Mouse (Mus musculus): ENCODE measurements around the gene Ddx39b. TPM values are rescaled to one million over a fixed set of nuclear protein-coding genes. Genes with fewer than 3 reads are reported as not detected.

The Ddx39b gene
- polyA plus RNA-seq, 1 experiment from 2014 or later, result 726 TPM

- Histone ChIP-seq H3K4me1 (peaks cover 38% of the 10 kb centered on the region), H3K4me3 (no peak overlapping the region), H3K36me3 (replicated peaks) (peaks cover 11% of the 10 kb centered on the region), H3K27ac (replicated peaks) (no peak overlapping the region), H3K9me3 (no peaks in the 10 kb centered on the region), H3K27me3 (replicated peaks; ENCODE audit: low read depth, poor library complexity, severe bottlenecking) (no peaks in the 10 kb centered on the region)
- DNase-seq (ENCODE audit: low spot score), result no peak
- 84% methylated on average over 12 of the region's 12 CpGs for WGBS
Measured at GRCm38 (mm10) chr17:35237504-35237903, 4.0 kb upstream of the Ddx39b start.

GRCm38 (mm10) chr17:35239700-35240099 is 1.8 kb upstream of the Ddx39b start:
- DNase-seq (ENCODE audit: low spot score), result no peak
- Histone ChIP-seq H3K27ac (replicated peaks) (no peak overlapping the region), H3K27me3 (replicated peaks; ENCODE audit: low read depth, poor library complexity, severe bottlenecking) (no peaks in the 10 kb centered on the region), H3K9me3 (no peaks in the 10 kb centered on the region), H3K4me3 (no peak overlapping the region), H3K4me1 (peaks cover 44% of the 10 kb centered on the region), H3K36me3 (replicated peaks) (peaks cover 20% of the 10 kb centered on the region)
- 84% methylated on average over 5 of the region's 5 CpGs for WGBS

GRCm38 (mm10) chr17:35240384-35241304 is 902 bp upstream of the Ddx39b start:
- Histone ChIP-seq H3K36me3 (replicated peaks) (peaks cover 29% of the 10 kb centered on the region), H3K9me3 (no peaks in the 10 kb centered on the region), H3K4me1 (peaks cover 49% of the 10 kb centered on the region), H3K27ac (replicated peaks) (peak overlapping the region; percentile 100), H3K4me3 (peak overlapping the region; percentile 98), H3K27me3 (replicated peaks; ENCODE audit: low read depth, poor library complexity, severe bottlenecking) (no peaks in the 10 kb centered on the region)
- DNase-seq (ENCODE audit: low spot score), result no peak
- WGBS, result 35% methylated on average over 12 of the region's 12 CpGs

- H3K4me3 ChIP-seq, result peak overlapping the region; percentile 98
- no peaks in the 10 kb centered on the region for H3K9me3 ChIP-seq
- H3K36me3 ChIP-seq (replicated peaks), result peaks cover 45% of the 10 kb centered on the region
- under 1% methylated on average over 55 of the region's 55 CpGs for WGBS
- peak overlapping the region; percentile 100 for H3K27ac ChIP-seq (replicated peaks)
- H3K4me1 ChIP-seq, result peaks cover 43% of the 10 kb centered on the region
- peak; percentile 71 for DNase-seq (ENCODE audit: low spot score)
- no peaks in the 10 kb centered on the region for H3K27me3 ChIP-seq (replicated peaks; ENCODE audit: low read depth, poor library complexity, severe bottlenecking)
Measured at GRCm38 (mm10) chr17:35242015-35242941, 732 bp downstream of the Ddx39b start.

GRCm38 (mm10) chr17:35243086-35243485 is 1.5 kb downstream of the Ddx39b start:
- Histone ChIP-seq H3K4me3 (peak overlapping the region; percentile 98), H3K27ac (replicated peaks) (peak overlapping the region; percentile 100), H3K27me3 (replicated peaks; ENCODE audit: low read depth, poor library complexity, severe bottlenecking) (no peaks in the 10 kb centered on the region), H3K4me1 (peaks cover 44% of the 10 kb centered on the region), H3K36me3 (replicated peaks) (peaks cover 53% of the 10 kb centered on the region), H3K9me3 (no peaks in the 10 kb centered on the region)
- peak; percentile 63 for DNase-seq (ENCODE audit: low spot score)
- 16% methylated on average over 16 of the region's 16 CpGs for WGBS

- 88% methylated on average over 2 of the region's 2 CpGs for WGBS
- Histone ChIP-seq H3K4me1 (peaks cover 44% of the 10 kb centered on the region), H3K27ac (replicated peaks) (no peak overlapping the region), H3K9me3 (no peaks in the 10 kb centered on the region), H3K4me3 (peak overlapping the region; percentile 98), H3K27me3 (replicated peaks; ENCODE audit: low read depth, poor library complexity, severe bottlenecking) (no peaks in the 10 kb centered on the region), H3K36me3 (replicated peaks) (peaks cover 73% of the 10 kb centered on the region)
- DNase-seq (ENCODE audit: low spot score), result no peak
Measured at GRCm38 (mm10) chr17:35244999-35245398, 3.5 kb downstream of the Ddx39b start.

- Histone ChIP-seq H3K4me1 (peaks cover 34% of the 10 kb centered on the region), H3K27ac (replicated peaks) (no peak overlapping the region), H3K27me3 (replicated peaks; ENCODE audit: low read depth, poor library complexity, severe bottlenecking) (no peaks in the 10 kb centered on the region), H3K9me3 (no peaks in the 10 kb centered on the region), H3K36me3 (replicated peaks) (peaks cover 82% of the 10 kb centered on the region), H3K4me3 (peak overlapping the region; percentile 98)
- no peak for DNase-seq (ENCODE audit: low spot score)
- 91% methylated on average over 15 of the region's 15 CpGs for WGBS
Measured at GRCm38 (mm10) chr17:35245731-35246623, 4.4 kb downstream of the Ddx39b start.

GRCm38 (mm10) chr17:35247144-35247543 is 5.6 kb downstream of the Ddx39b start:
- Histone ChIP-seq H3K27me3 (replicated peaks; ENCODE audit: low read depth, poor library complexity, severe bottlenecking) (no peaks in the 10 kb centered on the region), H3K36me3 (replicated peaks) (peaks cover 93% of the 10 kb centered on the region), H3K9me3 (no peaks in the 10 kb centered on the region), H3K4me1 (peaks cover 33% of the 10 kb centered on the region), H3K4me3 (no peak overlapping the region), H3K27ac (replicated peaks) (no peak overlapping the region)
- no peak for DNase-seq (ENCODE audit: low spot score)
- WGBS, result 91% methylated on average over 7 of the region's 7 CpGs

- Histone ChIP-seq H3K36me3 (replicated peaks) (peaks cover 99% of the 10 kb centered on the region), H3K27ac (replicated peaks) (no peak overlapping the region), H3K4me3 (no peak overlapping the region), H3K27me3 (replicated peaks; ENCODE audit: low read depth, poor library complexity, severe bottlenecking) (no peaks in the 10 kb centered on the region), H3K4me1 (peaks cover 26% of the 10 kb centered on the region), H3K9me3 (no peaks in the 10 kb centered on the region)
- WGBS, result 91% methylated on average over 14 of the region's 14 CpGs
- DNase-seq (ENCODE audit: low spot score), result no peak
Measured at GRCm38 (mm10) chr17:35248986-35249385, 7.4 kb downstream of the Ddx39b start.

GRCm38 (mm10) chr17:35249451-35250197 is 8.1 kb downstream of the Ddx39b start:
- H3K4me3 ChIP-seq, result no peak overlapping the region
- no peak for DNase-seq (ENCODE audit: low spot score)
- peaks cover 20% of the 10 kb centered on the region for H3K4me1 ChIP-seq
- H3K36me3 ChIP-seq (replicated peaks), result peaks cover 99% of the 10 kb centered on the region
- no peaks in the 10 kb centered on the region for H3K9me3 ChIP-seq
- WGBS, result 89% methylated on average over 19 of the region's 19 CpGs
- no peaks in the 10 kb centered on the region for H3K27me3 ChIP-seq (replicated peaks; ENCODE audit: low read depth, poor library complexity, severe bottlenecking)
- no peak overlapping the region for H3K27ac ChIP-seq (replicated peaks)

GRCm38 (mm10) chr17:35250348-35251120 is 9.0 kb downstream of the Ddx39b start:
- H3K4me3 ChIP-seq, result no peak overlapping the region
- H3K27ac ChIP-seq (replicated peaks), result no peak overlapping the region
- H3K27me3 ChIP-seq (replicated peaks; ENCODE audit: low read depth, poor library complexity, severe bottlenecking), result no peaks in the 10 kb centered on the region
- WGBS, result 91% methylated on average over 3 of the region's 3 CpGs
- DNase-seq (ENCODE audit: low spot score), result no peak
- H3K36me3 ChIP-seq (replicated peaks), result peaks cover 92% of the 10 kb centered on the region
- H3K9me3 ChIP-seq, result no peaks in the 10 kb centered on the region
- H3K4me1 ChIP-seq, result peaks cover 11% of the 10 kb centered on the region

Measured in embryonic facial prominence, embryonic 10.5 days (tissue).